Mouse (Mus musculus): ENCODE data around the gene Atxn1l.

Atxn1l gene

GRCm38 (mm10) chr8:109725106-109725505 is 12.4 kb downstream of the Atxn1l start:
- no peak for DNase-seq (ENCODE audit: low spot score)

GRCm38 (mm10) chr8:109714961-109715360 is 22.6 kb downstream of the Atxn1l start:
- no peak for DNase-seq (ENCODE audit: low spot score)

DNA sequence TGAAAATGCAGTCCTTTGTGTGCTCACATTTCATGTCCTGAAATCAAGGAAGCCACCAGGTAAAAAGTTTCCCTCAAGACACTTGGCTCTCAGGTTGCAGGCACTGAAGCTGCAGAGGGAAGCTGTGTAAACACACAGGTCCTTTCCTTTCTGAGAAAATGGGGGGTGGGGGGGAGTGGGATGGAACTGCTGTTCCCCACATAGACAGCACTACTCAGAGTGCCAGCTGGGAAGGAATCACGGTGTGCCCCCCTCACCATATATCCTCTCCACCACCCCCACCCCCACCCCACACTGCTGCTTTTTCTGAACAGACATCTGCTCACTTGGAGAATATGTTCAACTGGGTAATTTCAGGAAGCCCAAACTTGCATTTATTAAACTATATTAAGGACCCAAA is 25.0 kb downstream of the Atxn1l start:
- DNase-seq (ENCODE audit: low spot score), result no peak

DNA sequence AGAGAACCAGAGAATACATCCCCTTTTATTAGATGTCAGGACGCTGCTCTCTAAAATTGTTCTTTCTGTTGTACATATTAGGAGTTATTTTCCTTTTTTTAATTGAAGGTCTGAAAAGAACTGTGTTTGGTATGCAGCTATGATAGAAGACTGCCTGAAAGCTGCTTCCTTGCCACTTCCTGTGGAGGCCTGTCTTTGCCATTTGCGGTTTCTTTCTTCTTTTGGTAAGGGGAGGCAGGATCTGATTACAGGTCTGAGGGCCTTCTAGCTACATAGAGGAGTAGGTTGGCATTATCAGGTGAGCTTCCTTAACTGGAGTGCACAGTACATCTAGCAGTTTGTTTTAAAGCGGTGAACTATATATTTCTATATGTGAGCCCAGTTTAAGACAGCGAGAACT is 29.6 kb downstream of the Atxn1l start:
- DNase-seq (ENCODE audit: low spot score), result no peak

GRCm38 (mm10) chr8:109706874-109707237 is 30.7 kb downstream of the Atxn1l start:
- no peak for DNase-seq (ENCODE audit: low spot score)

- DNase-seq (ENCODE audit: low spot score), result no peak
These were observed 31.3 kb downstream of the Atxn1l start for GRCm38 (mm10) chr8:109706076-109706873.

DNA sequence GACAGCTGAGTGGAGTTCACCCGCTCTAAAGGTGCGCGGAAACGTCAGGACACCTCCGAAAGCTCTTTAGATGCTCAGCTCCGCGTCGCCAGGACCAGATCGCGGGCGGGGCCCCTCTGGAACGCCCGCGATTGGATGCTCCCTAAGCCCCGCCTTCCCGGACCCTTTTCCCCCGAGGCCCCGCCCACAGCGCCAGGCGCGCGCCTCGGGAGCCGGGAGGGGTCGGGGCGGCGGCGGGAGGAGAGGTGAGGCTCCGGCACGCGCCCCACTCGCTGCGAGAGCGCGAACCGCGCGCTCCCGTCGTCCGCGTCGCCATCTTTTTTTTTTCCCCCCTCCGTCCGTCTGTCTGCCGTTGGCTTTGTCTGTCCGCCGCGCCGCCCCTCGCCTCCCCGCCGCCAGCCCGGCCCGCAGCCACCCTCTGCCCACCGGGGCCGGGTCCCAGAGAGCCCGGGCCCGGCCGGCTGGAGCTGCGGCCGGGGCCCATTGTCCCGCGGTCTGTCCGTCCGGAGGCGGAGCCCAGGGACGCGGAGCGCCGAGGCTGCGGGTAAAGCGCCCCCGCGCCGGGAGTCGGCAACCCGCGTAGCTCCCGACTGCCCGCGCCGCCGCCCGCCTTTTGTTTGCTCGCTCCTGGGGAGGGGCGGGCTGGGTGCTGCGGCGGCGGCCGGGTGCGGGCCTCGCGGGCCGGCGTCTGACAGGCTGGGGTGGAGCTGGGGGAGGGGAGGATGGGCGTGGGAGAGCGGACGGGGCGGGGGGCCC is 32.0 kb downstream of the Atxn1l start, which contains the start of gene Zfp821:
Zfp821 (plus strand) TSS at position 227 of the 756 bp plus-strand sequence.
- peak; percentile 72 for DNase-seq (ENCODE audit: low spot score)

DNA sequence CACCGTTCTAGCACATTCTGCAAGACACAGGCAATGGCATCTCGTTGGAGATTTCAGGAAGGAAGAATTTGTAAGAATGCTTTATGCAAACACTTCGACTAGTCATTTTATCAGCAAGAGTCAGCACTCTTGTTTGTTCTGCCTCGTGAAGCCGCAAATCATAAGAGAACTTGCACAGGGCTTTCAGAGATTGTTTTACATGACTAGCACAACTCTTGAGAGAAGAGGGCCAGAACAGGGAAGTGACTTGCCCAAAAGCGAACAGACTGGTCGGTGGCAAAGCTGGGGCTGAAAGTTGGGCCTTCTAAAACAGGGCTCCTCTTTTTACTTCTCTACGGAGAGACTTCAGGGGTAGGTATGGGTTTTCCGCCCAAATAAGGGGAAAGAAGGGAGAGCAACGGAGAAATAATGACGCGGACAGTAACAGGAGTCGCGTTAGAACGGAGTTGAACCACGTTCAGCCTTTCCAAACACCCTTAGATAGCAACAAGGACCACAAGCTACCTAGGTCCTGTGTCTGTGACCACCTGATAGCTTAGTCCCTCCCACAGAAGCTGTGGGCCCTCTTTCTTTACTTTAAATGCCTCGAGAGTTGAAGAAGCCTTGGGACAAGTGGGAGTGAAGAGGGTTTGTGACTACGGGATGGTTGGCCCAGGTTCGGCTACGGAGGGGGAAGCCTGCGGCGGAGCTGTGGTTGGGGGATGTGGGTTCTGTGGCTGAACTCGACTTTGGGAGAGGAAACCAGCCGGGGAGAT is 32.8 kb downstream of the Atxn1l start:
- DNase-seq (ENCODE audit: low spot score), result no peak

DNA sequence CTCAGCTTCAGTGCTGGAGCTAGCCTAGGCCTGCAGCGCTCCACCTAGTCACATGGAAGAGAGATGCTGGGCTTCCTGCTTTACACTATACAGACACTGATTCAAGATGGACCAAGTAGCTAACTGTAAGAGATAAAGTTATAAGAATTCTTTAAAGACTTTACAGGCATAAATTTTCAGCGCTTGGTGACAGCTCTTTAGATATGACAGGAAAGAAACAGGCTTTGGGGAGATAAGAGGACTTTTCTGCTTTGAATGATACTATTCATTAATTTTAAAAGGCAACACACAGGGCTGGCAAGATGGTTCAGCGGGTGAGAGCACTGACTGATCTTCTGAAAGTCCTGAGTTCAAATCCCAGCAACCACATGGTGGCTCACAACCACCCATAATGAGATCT is 39.1 kb downstream of the Atxn1l start:
- no peak for DNase-seq (ENCODE audit: low spot score)

DNA sequence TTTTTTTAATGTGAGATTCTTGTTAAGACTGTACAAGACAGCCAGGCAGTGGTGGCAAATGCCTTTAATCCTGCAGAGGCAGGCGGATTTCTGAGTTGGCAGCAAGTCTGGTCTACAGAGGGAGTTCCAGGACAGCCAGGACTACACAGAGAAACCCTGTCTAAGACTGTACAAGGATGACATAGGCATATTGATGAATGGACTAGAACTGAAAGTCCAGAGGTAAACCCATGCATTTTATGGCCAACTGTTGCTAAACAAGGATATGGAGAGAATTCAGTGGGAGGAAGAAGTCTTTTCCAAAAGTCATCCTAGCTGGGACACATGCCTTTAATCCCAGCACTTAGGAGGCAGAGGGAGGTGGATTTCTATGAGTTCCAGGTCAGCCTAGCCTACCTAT is 39.8 kb downstream of the Atxn1l start:
- no peak for DNase-seq (ENCODE audit: low spot score)

DNA sequence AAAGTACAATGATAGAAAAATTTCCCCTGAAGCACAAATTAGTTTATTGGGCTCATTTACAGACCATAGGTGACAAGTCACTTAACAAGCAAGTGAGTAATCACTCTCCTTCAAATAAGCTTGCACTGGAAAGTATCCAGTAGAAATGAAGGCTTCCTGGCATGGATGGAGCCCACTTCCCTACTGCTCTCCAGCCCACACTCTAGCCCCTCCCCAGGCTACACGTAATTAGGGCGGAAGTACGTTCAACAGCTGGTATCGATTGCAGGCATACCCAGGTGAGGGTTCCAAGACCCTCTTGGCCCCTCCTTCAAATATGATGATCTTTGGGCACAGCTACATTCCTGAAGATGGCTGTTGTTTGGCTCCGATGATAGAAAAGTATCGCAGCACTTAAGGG is 43.4 kb downstream of the Atxn1l start:
- no peak for DNase-seq (ENCODE audit: low spot score)

DNA sequence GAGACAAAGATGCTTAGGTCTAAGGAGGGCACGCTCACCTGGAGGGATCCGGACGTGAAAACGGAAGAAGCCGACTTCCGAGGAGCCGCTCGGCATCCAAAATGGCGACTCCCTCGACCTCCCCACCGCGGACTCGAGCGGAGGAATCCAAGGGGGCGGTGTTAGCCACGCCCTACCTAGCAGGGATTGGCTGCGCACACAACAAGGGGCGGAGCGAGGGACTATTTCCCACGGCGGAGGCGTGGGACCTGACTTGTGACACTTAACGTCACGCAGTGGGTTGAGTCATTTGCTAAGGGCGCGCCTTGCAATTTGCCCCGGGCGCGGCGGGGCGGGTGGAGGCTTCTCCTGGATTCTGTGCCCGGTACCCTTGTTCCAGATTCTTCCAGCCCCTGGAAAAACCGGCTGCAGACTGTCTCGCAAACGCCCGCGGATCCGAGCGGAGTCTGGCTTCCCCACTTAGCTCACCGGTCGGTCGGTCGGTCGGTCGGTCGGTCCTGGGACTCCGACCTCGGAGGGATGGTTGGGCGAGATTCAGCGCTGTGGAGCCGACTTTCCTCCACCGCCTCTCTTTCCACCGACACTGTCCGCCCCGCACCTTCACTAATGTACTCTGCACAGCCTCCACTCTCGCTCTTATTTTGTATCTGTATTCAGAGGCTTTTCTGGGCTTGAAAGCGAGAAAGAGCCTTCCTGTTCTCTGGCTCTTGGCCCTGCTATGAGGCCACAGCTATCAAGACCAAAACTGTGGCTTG is 44.2 kb downstream of the Atxn1l start, which contains the start of gene Ist1:
Ist1 (minus strand) TSS at position 115 of the 755 bp plus-strand sequence.
- DNase-seq (ENCODE audit: low spot score), result peak; percentile 96

- DNase-seq (ENCODE audit: low spot score), result no peak
These were observed 44.9 kb downstream of the Atxn1l start for GRCm38 (mm10) chr8:109692443-109693145.

- DNase-seq (ENCODE audit: low spot score), result no peak
These were observed 45.8 kb downstream of the Atxn1l start for GRCm38 (mm10) chr8:109691769-109692168.

DNA sequence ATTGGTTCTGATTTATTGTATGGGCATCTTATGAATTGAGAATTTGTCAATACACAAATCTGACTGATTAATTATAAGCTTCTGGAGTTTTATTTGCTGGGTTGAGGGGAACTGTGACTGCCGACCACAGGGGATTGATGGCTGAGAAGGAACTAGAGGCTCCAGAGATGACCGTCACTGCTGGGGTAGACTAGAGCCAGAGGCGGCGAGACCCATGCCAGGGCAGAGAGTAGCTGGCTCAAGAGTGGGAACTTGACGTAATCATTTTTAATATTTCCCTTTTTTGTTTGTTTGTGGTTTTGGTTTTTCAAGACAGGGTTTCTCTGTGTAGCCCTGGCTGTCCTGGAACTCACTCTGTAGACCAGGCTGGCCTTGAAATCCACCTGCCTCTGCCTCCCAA is 50.3 kb downstream of the Atxn1l start:
- no peak for DNase-seq (ENCODE audit: low spot score)

- no peak for DNase-seq (ENCODE audit: low spot score)
These were observed 55.4 kb downstream of the Atxn1l start for GRCm38 (mm10) chr8:109682120-109682519.

GRCm38 (mm10) chr8:109681535-109681934 is 56.0 kb downstream of the Atxn1l start:
- DNase-seq (ENCODE audit: low spot score), result no peak

Data from layer of hippocampus, adult 9-10 months (tissue).